Mouse (Mus musculus) hindbrain, embryonic 11.5 days (tissue): ENCODE measurements around the gene Wdr24. TPM values are rescaled to one million over a fixed set of nuclear protein-coding genes. Genes with fewer than 3 reads are reported as not detected.

Source experiments
- ATAC-seq: fragments of 200-750 bp; cut with Nextera tagmentation; 2 replicates; pipeline ENCODE4 v1.8.0; 2017; ENCODE audit warnings: mild to moderate bottlenecking, moderate TSS enrichment, moderate library complexity; ENCODE audit not compliant: low FRiP score
- DNase-seq: peaks from one replicate; pipeline ENCODE4 v3.0.0-alpha.2; 2015; ENCODE audit warnings: low spot score
- H3K27ac ChIP-seq: fragments of 300-500 bp; sonication (generic); 2 replicates; pipeline ENCODE4 v1.5.1; 2014; ENCODE audit warnings: mild to moderate bottlenecking, low read depth, low read length
- H3K27me3 ChIP-seq: fragments of 300-500 bp; sonication (generic); 2 replicates; pipeline ENCODE4 v1.6.1; 2014; ENCODE audit warnings: mild to moderate bottlenecking, low read length, moderate library complexity, mixed read lengths; ENCODE audit not compliant: control insufficient read depth, insufficient read depth
- H3K36me3 ChIP-seq: fragments of 300-500 bp; sonication (generic); 2 replicates; pipeline ENCODE4 v1.6.1; 2014; ENCODE audit warnings: mild to moderate bottlenecking, low read length, moderate library complexity, mixed read lengths; ENCODE audit not compliant: control insufficient read depth, insufficient read depth
- H3K4me1 ChIP-seq: fragments of 300-500 bp; sonication (generic); replicated peaks from 2 replicates; pipeline ENCODE4 v1.6.1; 2014; ENCODE audit warnings: low read length, mixed read lengths; ENCODE audit not compliant: control insufficient read depth, insufficient read depth
- H3K4me2 ChIP-seq: fragments of 300-500 bp; sonication (generic); replicated peaks from 2 replicates; pipeline ENCODE4 v1.6.1; 2014; ENCODE audit warnings: mild to moderate bottlenecking, low read depth, low read length
- H3K4me3 ChIP-seq: fragments of 300-500 bp; sonication (generic); 2 replicates; pipeline ENCODE4 v1.5.1; 2014; ENCODE audit warnings: low read depth, low read length
- H3K9ac ChIP-seq: fragments of 300-500 bp; sonication (generic); 2 replicates; pipeline ENCODE4 v1.6.1; 2014; ENCODE audit warnings: low read depth, low read length
- H3K9me3 ChIP-seq: fragments of 300-500 bp; sonication (generic); 2 replicates; pipeline ENCODE4 v1.6.1; 2016; ENCODE audit warnings: low read length; ENCODE audit not compliant: control insufficient read depth
- WGBS: fragments of 180-500 bp; shearing (Covaris S2); extraction: QIAGEN DNeasy Blood & Tissue Kit; methylation state at CpG from one replicate; pipeline ENCODE4 v1.1.7; 2014; 5-methylcytosine and 5-hydroxymethylcytosine counted together
- polyA plus RNA-seq: library from polyadenylated mRNA; unstranded; fragments of >200 nt; fragmentation: Nextera tagmentation; extraction: Ambion mirVana; gene quantifications from 2 replicates; pipeline ENCODE4 v1.2.1, GENCODE M21; 2014

Wdr24 gene
- polyA plus RNA-seq, 1 experiment from 2014 or later = 22.0 TPM

GRCm38 (mm10) chr17:25874148-25874720 lies 50.8 kb downstream of the Wdr24 start:
- WGBS = 5% methylated on average over 14 of the region's 14 CpGs
- Histone ChIP-seq H3K36me3 (no peaks in the 10 kb centered on the region), H3K27ac (peak overlapping the region; percentile 91), H3K4me2 (peak overlapping the region; percentile 71), H3K27me3 (no peaks in the 10 kb centered on the region), H3K9ac (peak overlapping the region; percentile 62), H3K4me3 (peak overlapping the region; percentile 79), H3K9me3 (no peaks in the 10 kb centered on the region), H3K4me1 (peaks cover 4% of the 10 kb centered on the region; the same call in 1 of the 2 replicates)
- DNase-seq (no peak), ATAC-seq (peak; percentile 15; the same call in 1 of the 2 replicates)

GRCm38 (mm10) chr17:25874721-25875170 lies 51.3 kb downstream of the Wdr24 start, which contains the start of gene Mettl26:
TSS of gene Mettl26 (plus strand) at chr17:25875074.
- WGBS = under 1% methylated on average over 25 of the region's 25 CpGs
- H3K9me3 ChIP-seq = no peaks in the 10 kb centered on the region
- DNase-seq (peak; percentile 98), ATAC-seq (peak; percentile 70)
- peak within 1 kb of the TSS; percentile 83 for H3K9ac ChIP-seq
- peak within 1 kb of the TSS; percentile 71 for H3K4me2 ChIP-seq
- peaks cover 7% of the 10 kb centered on the region; the same call in 1 of the 2 replicates for H3K4me1 ChIP-seq
- no peaks in the 10 kb centered on the region for H3K36me3 ChIP-seq
- H3K4me3 ChIP-seq = peak within 1 kb of the TSS; percentile 79
- no peaks in the 10 kb centered on the region for H3K27me3 ChIP-seq
- peak within 1 kb of the TSS; percentile 91 for H3K27ac ChIP-seq

- ATAC-seq (peak; percentile 91), DNase-seq (peak; percentile 89)
- peak overlapping the region; percentile 83 for H3K9ac ChIP-seq
- H3K9me3 ChIP-seq = no peaks in the 10 kb centered on the region
- H3K4me2 ChIP-seq = peak overlapping the region; percentile 71
- H3K36me3 ChIP-seq = no peaks in the 10 kb centered on the region
- WGBS = 2% methylated on average over 58 of the region's 59 CpGs
- H3K4me1 ChIP-seq = peaks cover 7% of the 10 kb centered on the region; the same call in 1 of the 2 replicates
- H3K27ac ChIP-seq = peak overlapping the region; percentile 91
- no peaks in the 10 kb centered on the region for H3K27me3 ChIP-seq
- H3K4me3 ChIP-seq = peak overlapping the region; percentile 79
Measured at GRCm38 (mm10) chr17:25875171-25876136, 52.0 kb downstream of the Wdr24 start.

- no peak for ATAC-seq
- WGBS = 54% methylated on average over 10 of the region's 10 CpGs
Measured at GRCm38 (mm10) chr17:25876347-25876915, 53.0 kb downstream of the Wdr24 start.

GRCm38 (mm10) chr17:25877025-25877424 lies 53.6 kb downstream of the Wdr24 start:
- DNase-seq (no peak), ATAC-seq (no peak)
- Histone ChIP-seq H3K27ac (no peak overlapping the region), H3K9me3 (no peaks in the 10 kb centered on the region), H3K4me3 (no peak overlapping the region), H3K4me2 (0 out of 2 replicates have a peak overlapping the region, but pooled peaks have one; percentile 5), H3K9ac (no peak overlapping the region), H3K36me3 (no peaks in the 10 kb centered on the region), H3K4me1 (peaks cover 19% of the 10 kb centered on the region), H3K27me3 (no peaks in the 10 kb centered on the region)
- 95% methylated on average over 3 of the region's 3 CpGs for WGBS

More at GRCm38 (mm10) chr17:25876347-25876915, 53.0 kb downstream of the Wdr24 start:
- Histone ChIP-seq H3K9ac (peak overlapping the region; percentile 83), H3K4me1 (peaks cover 14% of the 10 kb centered on the region), H3K9me3 (no peaks in the 10 kb centered on the region), H3K27me3 (no peaks in the 10 kb centered on the region), H3K4me3 (peak overlapping the region; percentile 79), H3K27ac (no peak overlapping the region), H3K4me2 (peak overlapping the region; percentile 71), H3K36me3 (no peaks in the 10 kb centered on the region)
- DNase-seq = no peak

GRCm38 (mm10) chr17:25877741-25878610 lies 54.5 kb downstream of the Wdr24 start:
- Histone ChIP-seq H3K9me3 (no peaks in the 10 kb centered on the region), H3K27me3 (no peaks in the 10 kb centered on the region), H3K4me2 (no peak overlapping the region), H3K36me3 (no peaks in the 10 kb centered on the region), H3K9ac (no peak overlapping the region), H3K4me1 (peaks cover 21% of the 10 kb centered on the region), H3K27ac (no peak overlapping the region), H3K4me3 (no peak overlapping the region)
- ATAC-seq (no peak), DNase-seq (no peak)
- WGBS = 92% methylated on average over 32 of the region's 32 CpGs
